Mouse (Mus musculus): ENCODE measurements at regions not wholly inside any gene's neighbourhood (a gene's known extent, or its start where the extent isn't known, plus 50 kb on each side); places are given as distances from the start of the nearest gene placed in this dataset.

DNA sequence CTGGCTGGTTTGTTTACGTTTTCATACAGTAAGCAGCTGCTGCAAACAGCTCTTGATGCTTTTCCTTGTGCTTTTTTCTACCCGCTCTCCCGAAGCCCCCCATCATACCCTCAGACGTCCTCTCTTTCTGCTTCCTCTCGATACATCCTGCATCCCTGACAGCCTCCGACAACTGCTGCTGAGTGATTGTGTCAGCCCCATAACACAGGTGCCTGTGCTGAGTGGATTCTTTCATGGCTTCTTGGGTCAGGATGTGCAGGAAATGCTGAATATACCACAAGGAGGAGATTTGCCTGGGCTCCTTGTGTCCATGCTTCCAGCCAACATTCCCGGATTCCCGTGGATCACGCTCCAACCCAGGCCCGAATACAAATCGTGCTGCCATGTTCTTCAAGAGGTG lies 98.6 kb upstream of the Pgrmc2 start:
- TF ChIP-seq POLR2A (IDR thresholded peaks at IDR 0.05; ENCODE audit: insufficient read depth, low read length) = no peak
- no peak for TF ChIP-seq EP300 (IDR thresholded peaks at IDR 0.05; ENCODE audit: insufficient read depth, low read depth, low read length)
- no peak for TF ChIP-seq CTCF (IDR thresholded peaks at IDR 0.05; ENCODE audit: low read depth, low read length)
